Mouse (Mus musculus): ENCODE results near the gene Mllt1.

- TF ChIP-seq MAX (IDR thresholded peaks at IDR 0.05; ENCODE audit: low read depth) = no peak
- TF ChIP-seq POLR2A (IDR thresholded peaks at IDR 0.05; ENCODE audit: insufficient read length, low read depth) = no peak
- TF ChIP-seq USF1 (IDR thresholded peaks at IDR 0.05; ENCODE audit: low read depth) = no peak
- TF ChIP-seq MYOG (IDR thresholded peaks at IDR 0.05; ENCODE audit: control insufficient read depth in 1 of 3, insufficient read depth in 1 of 3, insufficient read length in 2 of 3, low read depth in 2 of 3) = no peak
- no peak for TF ChIP-seq POLR2AphosphoS2 (IDR thresholded peaks at IDR 0.05; ENCODE audit: insufficient read length, low read depth)
- no peak for TF ChIP-seq MYOD1 (IDR thresholded peaks at IDR 0.05; ENCODE audit: control insufficient read depth in 1 of 3, insufficient read length in 2 of 3, low read depth in 2 of 3)
- no peak for TF ChIP-seq REST (IDR thresholded peaks at IDR 0.05; ENCODE audit: insufficient read depth, insufficient read length)
- TF ChIP-seq TCF12 (IDR thresholded peaks at IDR 0.05; ENCODE audit: insufficient read depth, poor library complexity, severe bottlenecking) = no peak
- TF ChIP-seq CEBPB (IDR thresholded peaks at IDR 0.05; ENCODE audit: insufficient read depth, poor library complexity, severe bottlenecking) = no peak
Observed at GRCm38 (mm10) chr17:56876981-56877380, 58.2 kb downstream of the Mllt1 start.
